In the genomic region with DNA sequence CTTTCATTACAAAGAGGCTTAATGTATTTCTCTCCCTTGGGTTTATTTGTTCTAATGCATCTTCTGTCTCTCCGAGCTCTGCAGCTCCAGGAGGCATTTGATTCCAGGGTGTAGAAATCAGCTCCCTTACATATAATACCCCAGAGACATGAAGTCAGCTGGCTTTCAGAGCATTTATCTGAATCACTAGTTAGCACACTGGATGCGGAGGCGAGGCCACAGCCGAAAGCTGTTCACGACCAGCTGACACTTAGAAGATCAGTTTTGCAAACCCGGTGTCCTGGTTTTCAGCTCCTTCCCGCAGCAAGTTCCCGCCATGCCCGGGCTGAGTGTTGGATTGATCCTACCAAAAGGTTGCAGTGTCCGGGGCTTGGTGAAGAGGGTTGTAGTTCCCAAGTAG, we compare ENCODE assay signal across 20 mouse cellular contexts. TPM values are rescaled to one million over a fixed set of nuclear protein-coding genes. Genes with fewer than 3 reads are reported as not detected.
DNase-seq lines count a peak whose midpoint lies in the region; ATAC-seq and TF ChIP-seq lines count a peak whose summit lies in the region.
"Had no signal": no experiment of that assay in that cellular context is flagged by ENCODE, and none has a peak within 500 bp of the region (broad histone marks: within the 10 kb centered on the region; RNA-seq: fewer than 3 reads in every experiment).

No protein-coding gene starts in this region.

- intact Hi-C loops in left cerebral cortex, postnatal 36 days (cut with DNase I), result no loop called here

- no peak overlapping the region for H3K4me3 ChIP-seq in hindbrain, embryonic 12.5 days
- H3K4me3 ChIP-seq in hindbrain, postnatal 0 days (ENCODE audit: low read length), result no peak overlapping the region
- no peak overlapping the region for H3K4me3 ChIP-seq in neural tube, embryonic 14.5 days (ENCODE audit: low read depth, low read length)
- H3K4me3 ChIP-seq: forebrain, embryonic 10.5 days; heart, embryonic 13.5 days had no signal

- 87% methylated on average over 10 of the region's 10 CpGs for WGBS in hindbrain, embryonic 12.5 days
- WGBS in hindbrain, postnatal 0 days, result 76% methylated on average over 10 of the region's 10 CpGs
- 70% methylated on average over 10 of the region's 10 CpGs for WGBS in neural tube, embryonic 14.5 days

- H3K9ac ChIP-seq in hindbrain, embryonic 12.5 days, result no peak overlapping the region
- H3K9ac ChIP-seq in hindbrain, postnatal 0 days (replicated peaks; ENCODE audit: low read length), result no peak overlapping the region
- no peak overlapping the region for H3K9ac ChIP-seq in neural tube, embryonic 14.5 days (replicated peaks; ENCODE audit: low read depth, low read length)
- H3K9ac ChIP-seq: heart, embryonic 13.5 days had no signal

- no peaks in the 10 kb centered on the region for H3K27me3 ChIP-seq in hindbrain, embryonic 12.5 days
- no peaks in the 10 kb centered on the region for H3K27me3 ChIP-seq in hindbrain, postnatal 0 days (ENCODE audit: insufficient read depth, low read length)
- H3K27me3 ChIP-seq in neural tube, embryonic 14.5 days (ENCODE audit: control insufficient read depth, insufficient read depth, low read length), result no peaks in the 10 kb centered on the region
- H3K27me3 ChIP-seq: heart, embryonic 13.5 days; Patski had no signal

- DNase-seq in hindbrain, postnatal 0 days (ENCODE audit: low spot score), result no peak
- peak; percentile 47 to 58 for DNase-seq in left cerebral cortex, adult 9 months (ENCODE audit: low spot score in 2 of 2)
- no peak for DNase-seq in left cerebral cortex, postnatal 36 days (ENCODE audit: low spot score in 2 of 2)
- peak; percentile 65 to 80 for DNase-seq in layer of hippocampus, adult 18-20 months (ENCODE audit: low spot score in 2 of 2)
- DNase-seq in urinary bladder, adult 18-20 months (ENCODE audit: low spot score in 2 of 2), result no peak
- DNase-seq: B cell, adult 2 months; cerebellum, adult 9-10 months; gastrocnemius, postnatal 36 days; heart, postnatal 4 days; kidney, adult 11 months; kidney, postnatal 36 days; lung, postnatal 10 days; spleen, adult 18-20 months had no signal

- no peaks in the 10 kb centered on the region for H3K9me3 ChIP-seq in hindbrain, embryonic 12.5 days (replicated peaks)
- no peaks in the 10 kb centered on the region for H3K9me3 ChIP-seq in hindbrain, postnatal 0 days (ENCODE audit: low read length)
- H3K9me3 ChIP-seq in neural tube, embryonic 14.5 days (ENCODE audit: control insufficient read depth, low read length), result no peaks in the 10 kb centered on the region
- H3K9me3 ChIP-seq: forebrain, embryonic 10.5 days; heart, embryonic 13.5 days had no signal

- ATAC-seq in hindbrain, embryonic 12.5 days (ENCODE audit: low FRiP score), result no peak
- ATAC-seq in hindbrain, postnatal 0 days, result no peak
- no peak for ATAC-seq in neural tube, embryonic 14.5 days (ENCODE audit: low read depth)
- no peak for ATAC-seq in cerebellum, adult (ENCODE audit: insufficient number of reproducible peaks, low FRiP score, low TSS enrichment)
- ATAC-seq: midbrain, embryonic 16.5 days; Patski had no signal

- H3K27ac ChIP-seq in hindbrain, embryonic 12.5 days, result no peak overlapping the region
- no peak overlapping the region for H3K27ac ChIP-seq in hindbrain, postnatal 0 days
- 0 out of 2 replicates have a peak overlapping the region, but pooled peaks have one; percentile 22 for H3K27ac ChIP-seq in neural tube, embryonic 14.5 days (ENCODE audit: low read depth, low read length)
- H3K27ac ChIP-seq: forebrain, embryonic 10.5 days; heart, embryonic 13.5 days had no signal

- H3K4me1 ChIP-seq in hindbrain, embryonic 12.5 days, result peaks cover 3% of the 10 kb centered on the region; the same call in 1 of the 2 replicates
- no peaks in the 10 kb centered on the region for H3K4me1 ChIP-seq in hindbrain, postnatal 0 days (ENCODE audit: insufficient read depth, low read length)
- H3K4me1 ChIP-seq in neural tube, embryonic 14.5 days (ENCODE audit: control insufficient read depth, insufficient read depth, low read length), result peaks cover 4% of the 10 kb centered on the region; the same call in 1 of the 2 replicates
- H3K4me1 ChIP-seq: heart, embryonic 13.5 days had no signal

- no peak for TF ChIP-seq CTCF in hindbrain, postnatal 0 days (IDR thresholded peaks at IDR 0.05; ENCODE audit: low read depth)

- peak overlapping the region; percentile 17; the same call in 1 of the 2 replicates for H3K4me2 ChIP-seq in hindbrain, embryonic 12.5 days (replicated peaks)
- no peak overlapping the region for H3K4me2 ChIP-seq in hindbrain, postnatal 0 days (ENCODE audit: low read depth, low read length)
- no peak overlapping the region for H3K4me2 ChIP-seq in neural tube, embryonic 14.5 days (ENCODE audit: low read depth, low read length)
- H3K4me2 ChIP-seq: heart, embryonic 13.5 days had no signal

- peaks cover 12% of the 10 kb centered on the region for H3K36me3 ChIP-seq in hindbrain, embryonic 12.5 days
- H3K36me3 ChIP-seq in hindbrain, postnatal 0 days (ENCODE audit: insufficient read depth, low read length), result no peaks in the 10 kb centered on the region
- no peaks in the 10 kb centered on the region for H3K36me3 ChIP-seq in neural tube, embryonic 14.5 days (ENCODE audit: control insufficient read depth, insufficient read depth, low read length)

RNA-seq across cellular contexts. Expression of a gene that starts 20.0 kb away (rescaled TPM):
- 60.5 and 65.0 TPM in 2 replicates for polyA plus RNA-seq in hindbrain, embryonic 12.5 days (2016; fragmentation: Nextera tagmentation; extraction: Ambion mirVana)
- total RNA-seq in hindbrain, postnatal 0 days (2014; rRNA removed), result 48.9 and 51.0 TPM in 2 replicates
- polyA plus RNA-seq in hindbrain, postnatal 0 days (2015; fragmentation: Nextera tagmentation; extraction: Ambion mirVana), result 46.7 and 47.1 TPM in 2 replicates
- total RNA-seq in left cerebral cortex, postnatal 36 days (2021), result 10 to 100 TPM; 26.1 to 27.0 TPM
- 10 to 100 TPM; 18.1 to 20.3 TPM for total RNA-seq in layer of hippocampus, adult 18-20 months (2021)
- polyA plus RNA-seq in neural tube, embryonic 14.5 days (2014; fragmentation: Nextera tagmentation; extraction: Ambion mirVana), result 48.8 and 53.3 TPM in 2 replicates

Comparison
In these comparisons a context has a peak if more than half of its experiments do, and no peak if none do; other contexts are left out.
1. DNase-seq: peak in left cerebral cortex, adult 9 months (2 of 2) and layer of hippocampus, adult 18-20 months (2 of 2); none in hindbrain, postnatal 0 days (single experiment), left cerebral cortex, postnatal 36 days (0 of 2) and urinary bladder, adult 18-20 months (0 of 2).